Mouse (Mus musculus) embryonic facial prominence, embryonic 14.5 days (tissue): ENCODE data around the gene Gm14226. TPM values are rescaled to one million over a fixed set of nuclear protein-coding genes. Genes with fewer than 3 reads are reported as not detected.
"Not testable (repeated sequence)": the region's sequence is repeated elsewhere in the genome, so short reads cannot be mapped to it uniquely, and the experiment has no call there.

Source experiments
- ATAC-seq: fragments of 200-750 bp; cut with Nextera tagmentation; 2 replicates; pipeline ENCODE4 v1.8.0; 2017; ENCODE audit warnings: low read depth, moderate number of reproducible peaks, moderate TSS enrichment
- DNase-seq: peaks from one replicate; pipeline ENCODE4 v3.0.0-alpha.2; 2015; ENCODE audit warnings: low spot score
- H3K27ac ChIP-seq: fragments of 300-500 bp; sonication (generic); replicated peaks from 2 replicates; pipeline ENCODE4 v1.5.1; 2014; ENCODE audit warnings: low read depth, mild to moderate bottlenecking, low read length, moderate library complexity
- H3K27me3 ChIP-seq: fragments of 300-500 bp; sonication (generic); replicated peaks from 2 replicates; pipeline ENCODE4 v1.6.1; 2014; ENCODE audit warnings: low read length; ENCODE audit not compliant: control insufficient read depth, insufficient read depth
- H3K36me3 ChIP-seq: fragments of 300-500 bp; sonication (generic); 2 replicates; pipeline ENCODE4 v1.6.1; 2014; ENCODE audit warnings: low read length, mixed read lengths; ENCODE audit not compliant: control insufficient read depth, insufficient read depth
- H3K4me1 ChIP-seq: fragments of 300-500 bp; sonication (generic); 2 replicates; pipeline ENCODE4 v1.6.1; 2014; ENCODE audit warnings: antibody characterized with exemption, low read length; ENCODE audit not compliant: control insufficient read depth, insufficient read depth
- H3K4me2 ChIP-seq: fragments of 300-500 bp; sonication (generic); 2 replicates; pipeline ENCODE4 v1.6.1; 2014; ENCODE audit warnings: low read depth, mild to moderate bottlenecking, low read length, moderate library complexity, mixed read lengths
- H3K4me3 ChIP-seq: fragments of 300-500 bp; sonication (generic); 2 replicates; pipeline ENCODE4 v1.5.1; 2014; ENCODE audit warnings: low read depth, mild to moderate bottlenecking, low read length
- H3K9ac ChIP-seq: fragments of 300-500 bp; sonication (generic); 2 replicates; pipeline ENCODE4 v1.6.1; 2014; ENCODE audit warnings: low read depth, mild to moderate bottlenecking, low read length, moderate library complexity, mixed read lengths
- H3K9me3 ChIP-seq: fragments of 300-500 bp; sonication (generic); 2 replicates; pipeline ENCODE4 v1.6.1; 2016; ENCODE audit warnings: low read length; ENCODE audit not compliant: control insufficient read depth
- WGBS: fragments of 180-500 bp; shearing (Covaris S2); extraction: QIAGEN DNeasy Blood & Tissue Kit; methylation state at CpG from one replicate; pipeline ENCODE4 v1.1.7; 2014; 5-methylcytosine and 5-hydroxymethylcytosine counted together
- polyA plus RNA-seq: library from polyadenylated mRNA; unstranded; fragments of >200 nt; fragmentation: Nextera tagmentation; extraction: Ambion mirVana; gene quantifications from 2 replicates; pipeline ENCODE4 v1.2.1, GENCODE M21; 2014

Gene Gm14226
- polyA plus RNA-seq: 2.9 and 3.1 TPM in 2 replicates

- H3K27me3 ChIP-seq, H3K4me1 ChIP-seq, DNase-seq, H3K9me3 ChIP-seq, H3K36me3 ChIP-seq, ATAC-seq: not testable (repeated sequence)
- H3K9ac ChIP-seq: peak within 1 kb of the TSS; percentile 70
- peak within 1 kb of the TSS; percentile 78 for H3K4me2 ChIP-seq
- H3K4me3 ChIP-seq: peak within 1 kb of the TSS; percentile 50
- peak within 1 kb of the TSS; percentile 90 for H3K27ac ChIP-seq
- WGBS: 2% methylated on average over 23 of the region's 26 CpGs
Observed at GRCm38 (mm10) chr2:155018251-155018755, at the start of gene Gm14226. Gene Gm14226 (plus strand): TSS chr2:155018266.

- not testable (repeated sequence) for H3K27ac ChIP-seq, ATAC-seq
- 60% methylated on average over 14 of the region's 14 CpGs for WGBS
Observed at GRCm38 (mm10) chr2:154969740-154970397, 48.2 kb upstream of the Gm14226 start.

GRCm38 (mm10) chr2:154971919-154972692 lies 46.0 kb upstream of the Gm14226 start:
- H3K9ac ChIP-seq: no peak overlapping the region
- H3K4me2 ChIP-seq: peak overlapping the region; percentile 16; the same call in 1 of the 2 replicates
- ATAC-seq (peak; percentile 77), DNase-seq (peak; percentile 90)
- H3K36me3 ChIP-seq: no peaks in the 10 kb centered on the region
- 39% methylated on average over 18 of the region's 18 CpGs for WGBS
- no peaks in the 10 kb centered on the region for H3K27me3 ChIP-seq
- peaks cover 16% of the 10 kb centered on the region for H3K4me1 ChIP-seq
- H3K9me3 ChIP-seq: no peaks in the 10 kb centered on the region
- H3K27ac ChIP-seq: peak overlapping the region; percentile 61; the same call in 1 of the 2 replicates
- no peak overlapping the region for H3K4me3 ChIP-seq

More at GRCm38 (mm10) chr2:154969740-154970397, 48.2 kb upstream of the Gm14226 start:
- H3K4me1 ChIP-seq: peaks cover 16% of the 10 kb centered on the region
- H3K4me3 ChIP-seq, H3K9me3 ChIP-seq, H3K27me3 ChIP-seq, H3K9ac ChIP-seq, H3K36me3 ChIP-seq, H3K4me2 ChIP-seq: not testable (repeated sequence)
- DNase-seq: peak; percentile 54

- 26% methylated on average over 5 of the region's 5 CpGs for WGBS
- DNase-seq: peak; percentile 53
- no peak overlapping the region for H3K4me3 ChIP-seq
- H3K27me3 ChIP-seq: no peaks in the 10 kb centered on the region
- peaks cover 16% of the 10 kb centered on the region for H3K4me1 ChIP-seq
- no peak overlapping the region for H3K4me2 ChIP-seq
- no peak for ATAC-seq
- no peak overlapping the region for H3K9ac ChIP-seq
- no peaks in the 10 kb centered on the region for H3K36me3 ChIP-seq
- 0 out of 2 replicates have a peak overlapping the region, but pooled peaks have one; percentile 61 for H3K27ac ChIP-seq
- no peaks in the 10 kb centered on the region for H3K9me3 ChIP-seq
Observed at GRCm38 (mm10) chr2:154972981-154973380, 45.1 kb upstream of the Gm14226 start.

GRCm38 (mm10) chr2:154986609-154987008 lies 31.5 kb upstream of the Gm14226 start:
- whole genome bisulfite sequencing: 74% methylated on average over 1 of the region's 1 CpGs
- no peak for DNase-seq

GRCm38 (mm10) chr2:154991411-154991810 lies 26.7 kb upstream of the Gm14226 start:
- Histone ChIP-seq H3K9ac (no peak overlapping the region), H3K27ac (no peak overlapping the region), H3K27me3 (no peaks in the 10 kb centered on the region), H3K36me3 (no peaks in the 10 kb centered on the region), H3K4me1 (no peaks in the 10 kb centered on the region), H3K9me3 (no peaks in the 10 kb centered on the region), H3K4me3 (no peak overlapping the region), H3K4me2 (no peak overlapping the region)
- DNase-seq: no peak
- no peak for ATAC-seq
- 81% methylated on average over 8 of the region's 8 CpGs for WGBS

More at GRCm38 (mm10) chr2:154986609-154987008, 31.5 kb upstream of the Gm14226 start:
- Histone ChIP-seq H3K36me3 (no peaks in the 10 kb centered on the region), H3K4me2 (no peak overlapping the region), H3K4me1 (no peaks in the 10 kb centered on the region), H3K9me3 (no peaks in the 10 kb centered on the region), H3K27me3 (no peaks in the 10 kb centered on the region), H3K27ac (no peak overlapping the region), H3K9ac (no peak overlapping the region), H3K4me3 (no peak overlapping the region)
- no peak for ATAC-seq

GRCm38 (mm10) chr2:154992083-154992482 lies 26.0 kb upstream of the Gm14226 start:
- Histone ChIP-seq H3K4me2 (no peak overlapping the region), H3K9me3 (no peaks in the 10 kb centered on the region), H3K36me3 (no peaks in the 10 kb centered on the region), H3K4me1 (no peaks in the 10 kb centered on the region), H3K9ac (no peak overlapping the region), H3K27me3 (no peaks in the 10 kb centered on the region), H3K27ac (no peak overlapping the region), H3K4me3 (no peak overlapping the region)
- WGBS: 89% methylated on average over 5 of the region's 5 CpGs
- no peak for ATAC-seq
- no peak for DNase-seq

- no peak for ATAC-seq
- no peaks in the 10 kb centered on the region for H3K27me3 ChIP-seq
- no peak overlapping the region for H3K4me3 ChIP-seq
- H3K36me3 ChIP-seq: no peaks in the 10 kb centered on the region
- no peak overlapping the region for H3K27ac ChIP-seq
- no peaks in the 10 kb centered on the region for H3K4me1 ChIP-seq
- no peak for DNase-seq
- H3K9me3 ChIP-seq: no peaks in the 10 kb centered on the region
- no peak overlapping the region for H3K4me2 ChIP-seq
- 91% methylated on average over 11 of the region's 11 CpGs for WGBS
- H3K9ac ChIP-seq: no peak overlapping the region
Observed at GRCm38 (mm10) chr2:155005491-155005890, 12.6 kb upstream of the Gm14226 start.
